Mouse (Mus musculus) right cerebral cortex, postnatal 4 days (tissue): ENCODE data around the gene Col15a1.

Experiments
- DNase-seq: peaks from one replicate; pipeline ENCODE4 v3.0.0-alpha.2; 2022

Col15a1 gene

DNA sequence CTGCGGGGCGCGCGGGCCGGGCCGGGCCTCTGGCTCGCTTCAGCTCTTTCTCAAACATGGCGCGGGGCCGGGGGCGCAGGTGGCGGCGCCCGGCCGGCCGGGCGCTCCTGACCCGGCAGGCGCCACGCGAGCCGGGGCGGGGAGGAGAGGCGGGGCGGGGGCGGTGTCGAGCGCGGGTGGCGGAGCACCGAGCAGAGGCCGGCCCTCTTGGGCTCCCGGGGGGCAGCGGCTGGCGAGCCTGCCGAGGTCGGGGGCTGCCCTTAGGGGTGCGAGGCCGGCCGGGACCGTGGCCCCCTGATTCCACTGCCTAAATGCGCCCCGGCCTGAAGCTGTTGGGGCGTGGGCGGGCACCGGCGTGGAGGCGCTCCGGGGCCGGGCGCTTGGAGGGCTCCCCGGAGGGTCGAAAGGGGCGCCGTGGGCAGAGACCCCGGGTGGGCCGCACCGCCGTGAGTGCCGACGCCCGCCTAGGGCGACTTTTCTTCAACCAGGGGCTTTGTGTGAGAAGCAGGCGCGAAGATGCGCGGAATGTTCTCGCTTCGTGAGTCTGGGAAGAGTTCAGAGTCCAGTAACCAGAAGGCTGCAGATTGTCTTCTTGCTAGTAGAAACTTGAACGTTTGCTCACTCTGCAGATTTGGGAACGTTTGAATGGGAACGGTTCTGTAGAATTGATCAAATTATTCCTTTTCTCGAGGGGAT lies 145.6 kb downstream of the Col15a1 start:
- peak; percentile 32 for DNase-seq

DNA sequence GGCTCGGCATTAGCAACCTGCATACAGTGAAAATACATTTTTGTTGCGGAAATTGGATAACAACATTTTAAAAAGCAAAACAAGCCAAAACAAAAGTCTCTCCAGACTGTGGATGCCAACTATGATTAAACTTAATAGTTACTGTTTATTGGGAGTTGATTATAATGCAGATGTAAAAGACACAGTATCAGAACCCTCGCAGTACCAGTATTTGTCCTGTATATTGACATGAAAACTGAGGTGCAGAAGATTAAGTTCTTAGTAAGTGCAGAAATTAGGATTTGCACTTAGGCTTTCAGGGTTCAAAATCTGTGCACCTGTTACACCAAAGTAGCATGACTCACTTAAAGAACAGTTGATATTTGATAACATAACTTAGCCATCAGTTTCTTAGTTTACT lies 146.3 kb downstream of the Col15a1 start:
- no peak for DNase-seq

GRCm38 (mm10) chr4:47362662-47363061 lies 154.7 kb downstream of the Col15a1 start:
- no peak for DNase-seq
